Mouse (Mus musculus) embryo, embryonic 9.5 days (tissue): ENCODE results near the gene Fam71f1.
"Not testable (repeated sequence)": the region's sequence is repeated elsewhere in the genome, so short reads cannot be mapped to it uniquely, and the experiment has no call there.

Experiments
- DNase-seq: peaks from one replicate; pipeline ENCODE4 v3.0.0-alpha.2; 2017; ENCODE audit errors: extremely low spot score

Fam71f1 gene

DNA sequence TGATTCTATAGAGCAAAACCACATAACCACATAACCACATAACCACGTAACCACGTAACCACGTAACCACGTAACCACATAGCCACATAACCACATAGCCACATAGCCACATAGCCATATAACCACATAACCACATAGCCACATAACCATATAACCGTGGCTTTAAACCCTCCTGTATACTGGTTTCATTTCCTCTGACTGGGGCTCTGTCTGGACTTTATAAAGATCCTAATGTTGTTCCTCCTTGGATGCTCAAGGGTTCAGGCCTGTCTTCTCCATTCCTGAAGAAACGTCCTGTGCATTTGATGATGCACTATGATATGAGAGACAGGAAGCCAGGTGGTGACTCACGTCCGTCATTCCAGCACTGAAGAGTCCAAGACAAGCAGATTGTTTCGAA lies 8.0 kb downstream of the Fam71f1 start:
- no peak for DNase-seq

DNA sequence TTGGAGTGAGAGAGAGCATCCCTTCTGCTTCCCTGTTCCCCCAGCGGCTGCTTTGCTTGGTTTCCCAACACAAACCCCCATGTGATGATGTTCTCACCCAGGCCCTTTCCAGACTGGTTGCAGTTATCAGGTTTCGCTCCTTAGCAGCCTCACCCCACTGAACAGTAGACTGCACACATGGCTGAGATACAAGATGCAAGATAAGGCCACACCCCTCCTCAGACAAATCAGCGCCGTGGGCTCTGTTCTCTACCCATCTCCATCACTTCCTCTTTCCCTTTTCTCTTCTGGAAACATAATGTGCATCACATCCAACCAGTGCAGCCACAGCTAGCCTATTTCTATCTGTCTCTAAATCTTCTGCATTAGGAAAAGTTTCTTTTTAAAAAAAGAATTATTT lies 10.6 kb downstream of the Fam71f1 start:
- DNase-seq: no peak

GRCm38 (mm10) chr6:29346512-29346911 lies 27.6 kb downstream of the Fam71f1 start:
- DNase-seq: not testable (repeated sequence)

DNA sequence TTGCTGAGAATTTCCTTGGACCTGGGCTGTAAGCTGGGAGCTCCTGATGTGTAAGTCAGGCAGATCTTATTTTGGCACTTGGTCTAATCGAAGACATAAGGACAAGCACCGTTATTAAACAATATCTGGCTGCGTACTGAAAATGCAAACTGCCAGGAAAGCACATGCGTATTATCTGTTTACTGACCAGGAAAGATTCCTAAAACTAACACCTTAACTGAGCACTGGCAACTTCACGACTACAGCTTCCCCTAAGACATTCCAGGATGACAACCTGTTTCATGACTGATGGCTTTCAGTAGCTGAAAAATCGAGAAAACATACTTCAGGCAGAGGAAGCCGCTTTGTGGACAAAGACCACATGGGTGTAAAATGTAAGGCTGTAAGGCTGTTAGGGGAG lies 28.2 kb downstream of the Fam71f1 start:
- no peak for DNase-seq

- DNase-seq: peak; percentile 99
These were observed 28.9 kb downstream of the Fam71f1 start, which contains the start of gene Calu for GRCm38 (mm10) chr6:29347665-29348370. Gene Calu, plus strand, starts transcription at chr6:29348069.

GRCm38 (mm10) chr6:29348371-29348724 lies 29.4 kb downstream of the Fam71f1 start:
- DNase-seq: no peak

- no peak for DNase-seq
These were observed 32.7 kb downstream of the Fam71f1 start for GRCm38 (mm10) chr6:29351613-29352012.

DNA sequence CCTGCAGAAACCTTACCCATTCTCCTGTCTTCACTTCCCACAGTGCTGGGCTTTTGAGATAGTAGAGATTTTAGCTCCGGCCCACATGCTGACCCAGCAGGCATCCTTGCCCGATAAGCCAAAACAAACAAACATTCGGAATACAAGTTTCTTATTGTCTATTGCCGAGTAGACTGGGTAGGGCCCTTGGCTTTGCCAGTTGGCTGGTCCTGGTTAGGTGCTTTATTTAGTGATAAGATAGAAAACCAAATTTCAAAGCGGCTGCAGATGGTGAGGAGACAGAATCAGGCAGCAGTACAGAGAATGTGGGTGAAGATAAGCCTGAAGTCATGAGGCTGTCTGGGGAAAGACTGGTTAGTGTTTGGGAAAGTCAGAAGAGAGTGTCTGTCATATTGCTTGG lies 33.9 kb downstream of the Fam71f1 start:
- no peak for DNase-seq

DNA sequence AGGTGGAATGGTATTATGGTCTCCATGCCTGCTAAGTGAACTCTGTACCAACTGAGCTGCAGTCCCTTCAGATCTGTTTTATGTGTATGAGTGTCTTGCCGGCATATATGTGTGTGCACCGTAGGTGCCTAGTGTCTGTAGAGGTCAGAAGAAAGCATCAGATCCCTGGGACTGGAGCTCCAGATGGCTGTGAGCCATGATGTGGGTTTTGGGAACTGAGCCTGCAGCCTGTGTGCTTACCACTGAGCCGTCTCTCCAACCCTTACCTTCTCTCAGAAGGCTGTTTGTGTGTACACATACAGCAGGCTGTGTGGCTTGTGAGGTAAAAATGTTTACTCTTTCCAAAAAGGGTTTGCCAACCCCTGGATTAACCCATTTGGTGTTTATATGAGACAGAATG lies 40.4 kb downstream of the Fam71f1 start:
- no peak for DNase-seq

- DNase-seq: no peak
These were observed 41.3 kb downstream of the Fam71f1 start for GRCm38 (mm10) chr6:29360211-29360610.

GRCm38 (mm10) chr6:29362246-29363128 lies 43.5 kb downstream of the Fam71f1 start:
- DNase-seq: no peak

GRCm38 (mm10) chr6:29363129-29363515 lies 44.2 kb downstream of the Fam71f1 start:
- no peak for DNase-seq

- DNase-seq: no peak
These were observed 46.3 kb downstream of the Fam71f1 start for GRCm38 (mm10) chr6:29365277-29365676.

DNA sequence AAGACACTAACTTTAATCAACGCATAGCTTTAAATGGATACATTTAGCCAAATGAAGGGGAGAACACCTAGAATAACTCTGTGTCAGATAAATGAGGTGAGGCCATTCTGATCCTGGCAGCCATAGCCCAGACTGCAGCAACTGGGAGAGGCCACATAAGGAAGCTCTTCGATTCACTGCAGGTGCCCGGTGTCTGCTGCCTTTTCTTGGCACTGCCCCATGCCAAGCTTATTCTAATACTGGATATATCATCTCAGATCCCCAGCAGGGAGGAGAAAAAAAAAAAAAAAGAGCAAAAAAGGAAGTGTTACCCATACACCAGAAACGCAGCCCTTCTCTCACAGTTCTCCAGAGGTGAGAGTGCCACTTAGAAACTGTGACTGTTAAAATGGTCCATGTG lies 58.4 kb downstream of the Fam71f1 start:
- DNase-seq: no peak

- DNase-seq: no peak
These were observed 59.7 kb downstream of the Fam71f1 start for GRCm38 (mm10) chr6:29378678-29379077.

DNA sequence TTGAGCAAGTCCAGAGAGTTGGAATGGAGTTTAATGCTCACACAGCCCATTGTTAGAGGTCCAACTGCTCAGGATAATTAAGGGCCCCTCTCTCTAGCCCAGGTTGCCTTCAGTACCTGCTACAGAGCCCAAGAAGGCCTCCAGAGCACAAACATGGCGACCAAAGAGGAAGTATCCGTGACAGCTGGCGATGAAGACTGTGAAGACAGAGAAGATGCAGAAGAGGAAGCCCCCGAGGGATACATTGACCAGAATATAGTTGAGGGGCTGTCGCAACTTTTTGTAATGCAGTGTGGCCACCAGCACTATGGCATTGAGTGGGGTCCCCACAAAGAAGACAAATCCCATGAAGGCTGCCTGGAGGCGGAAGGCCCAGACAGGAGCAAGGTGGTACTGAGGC lies 61.0 kb downstream of the Fam71f1 start:
- no peak for DNase-seq

DNA sequence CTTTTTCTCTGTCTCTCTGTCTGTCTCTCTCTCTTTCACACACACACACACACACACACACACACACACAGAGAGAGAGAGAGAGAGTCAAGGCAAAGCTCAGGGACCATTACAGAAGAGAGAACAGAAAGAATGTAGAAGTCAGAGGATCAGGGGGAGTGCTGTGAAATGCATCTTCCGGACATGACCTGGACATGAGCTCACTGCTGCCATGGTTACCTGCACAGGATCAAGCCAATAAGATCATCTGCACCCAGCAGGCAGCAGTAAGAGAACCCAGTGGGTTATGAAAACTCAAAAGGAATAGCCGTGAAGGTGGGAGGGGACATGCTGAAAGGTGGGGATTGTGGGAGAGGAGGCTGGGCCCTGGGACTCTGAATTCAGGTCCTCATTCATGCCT lies 63.5 kb downstream of the Fam71f1 start:
- DNase-seq: no peak
